Mouse (Mus musculus) testis, adult 2 months (tissue): ENCODE results near the gene Hebp2. TPM values are rescaled to one million over a fixed set of nuclear protein-coding genes. Genes with fewer than 3 reads are reported as not detected.

Source experiments
- H3K27ac ChIP-seq: fragments of 200-500 bp; 2 replicates; pipeline ENCODE4 v1.5.1; 2012; ENCODE audit warnings: low read depth, low read length; ENCODE audit not compliant: control insufficient read depth, insufficient read depth
- H3K27me3 ChIP-seq: fragments of 200-500 bp; 2 replicates; pipeline ENCODE4 v1.6.1; 2012; ENCODE audit warnings: mild to moderate bottlenecking, low read length, moderate library complexity; ENCODE audit not compliant: control insufficient read depth, insufficient read depth
- H3K36me3 ChIP-seq: fragments of 200-500 bp; 2 replicates; pipeline ENCODE4 v1.6.1; 2012; ENCODE audit warnings: mild to moderate bottlenecking, low read length; ENCODE audit not compliant: control insufficient read depth, insufficient read depth
- H3K4me1 ChIP-seq: fragments of 200-500 bp; 2 replicates; pipeline ENCODE4 v1.6.1; 2012; ENCODE audit warnings: low read length; ENCODE audit not compliant: control insufficient read depth, insufficient read depth
- H3K4me3 ChIP-seq: fragments of 200-500 bp; 2 replicates; pipeline ENCODE4 v1.5.1; 2012; ENCODE audit warnings: low read depth, mild to moderate bottlenecking, low read length, moderate library complexity, mixed read lengths; ENCODE audit not compliant: control insufficient read depth
- CTCF ChIP-seq: fragments of 200-500 bp; IDR thresholded peaks from 2 replicates; pipeline ENCODE4 v1.5.1; 2012; ENCODE audit warnings: low read depth, mild to moderate bottlenecking, inconsistent platforms, low read length, moderate library complexity; ENCODE audit not compliant: control insufficient read depth, insufficient read depth, insufficient replicate concordance
- POLR2A ChIP-seq: fragments of 200-500 bp; IDR thresholded peaks from 2 replicates; pipeline ENCODE4 v1.6.1; 2012; ENCODE audit warnings: low read depth, mild to moderate bottlenecking, inconsistent platforms, low read length, moderate library complexity; ENCODE audit not compliant: control insufficient read depth
- polyA plus RNA-seq: library from polyadenylated mRNA; depleted of rRNA; stranded (reverse); fragments of >200 nt; gene quantifications from 2 replicates; pipeline ENCODE4 v1.2.3, GENCODE M21; 2012

Gene Hebp2
- polyA plus RNA-seq, 1 experiment = 2.6 TPM

DNA sequence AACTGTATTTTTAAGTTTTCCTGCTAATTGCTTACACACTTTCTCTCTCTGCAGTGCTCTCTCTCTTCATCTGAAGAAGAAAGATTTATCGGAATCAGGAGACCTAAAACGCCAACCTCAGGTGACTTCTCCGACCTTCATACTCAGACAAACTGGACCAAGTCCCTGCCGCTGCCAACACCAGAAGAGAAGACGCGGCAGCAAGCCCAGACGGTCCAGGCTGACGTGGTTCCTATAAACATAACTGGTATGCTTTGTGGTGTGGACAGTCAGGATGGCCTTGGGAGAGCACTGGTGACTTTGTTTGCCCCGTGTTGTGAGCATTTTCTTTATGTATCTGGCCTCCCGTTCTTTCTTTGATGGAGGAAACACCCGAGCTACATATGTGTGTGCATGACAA is 34.4 kb downstream of the Hebp2 start:
- TF ChIP-seq POLR2A = no peak
- TF ChIP-seq CTCF = no peak
- H3K4me1 ChIP-seq = no peaks in the 10 kb centered on the region; the same call in 1 of the 2 replicates
- peak overlapping the region; percentile 29; the same call in 1 of the 2 replicates for H3K27ac ChIP-seq
- H3K36me3 ChIP-seq = no peaks in the 10 kb centered on the region
- no peak overlapping the region for H3K4me3 ChIP-seq
- no peaks in the 10 kb centered on the region for H3K27me3 ChIP-seq

GRCm38 (mm10) chr10:18510663-18511062 is 35.2 kb downstream of the Hebp2 start:
- no peak for TF ChIP-seq CTCF
- TF ChIP-seq POLR2A = no peak

GRCm38 (mm10) chr10:18508586-18508985 is 37.3 kb downstream of the Hebp2 start:
- Histone ChIP-seq H3K27ac (no peak overlapping the region; the same call in 1 of the 2 replicates), H3K36me3 (no peaks in the 10 kb centered on the region), H3K4me3 (no peak overlapping the region), H3K4me1 (no peaks in the 10 kb centered on the region; the same call in 1 of the 2 replicates), H3K27me3 (no peaks in the 10 kb centered on the region)
- TF ChIP-seq POLR2A (no peak), CTCF (no peak)

More at GRCm38 (mm10) chr10:18510663-18511062, 35.2 kb downstream of the Hebp2 start:
- Histone ChIP-seq H3K4me1 (no peaks in the 10 kb centered on the region; the same call in 1 of the 2 replicates), H3K36me3 (no peaks in the 10 kb centered on the region), H3K4me3 (no peak overlapping the region), H3K27me3 (no peaks in the 10 kb centered on the region), H3K27ac (no peak overlapping the region)

GRCm38 (mm10) chr10:18507869-18508473 is 37.9 kb downstream of the Hebp2 start:
- TF ChIP-seq CTCF (no peak), POLR2A (no peak)
- H3K27ac ChIP-seq = no peak overlapping the region; the same call in 1 of the 2 replicates
- H3K27me3 ChIP-seq = no peaks in the 10 kb centered on the region
- no peaks in the 10 kb centered on the region for H3K36me3 ChIP-seq
- H3K4me1 ChIP-seq = no peaks in the 10 kb centered on the region; the same call in 1 of the 2 replicates
- H3K4me3 ChIP-seq = no peak overlapping the region

DNA sequence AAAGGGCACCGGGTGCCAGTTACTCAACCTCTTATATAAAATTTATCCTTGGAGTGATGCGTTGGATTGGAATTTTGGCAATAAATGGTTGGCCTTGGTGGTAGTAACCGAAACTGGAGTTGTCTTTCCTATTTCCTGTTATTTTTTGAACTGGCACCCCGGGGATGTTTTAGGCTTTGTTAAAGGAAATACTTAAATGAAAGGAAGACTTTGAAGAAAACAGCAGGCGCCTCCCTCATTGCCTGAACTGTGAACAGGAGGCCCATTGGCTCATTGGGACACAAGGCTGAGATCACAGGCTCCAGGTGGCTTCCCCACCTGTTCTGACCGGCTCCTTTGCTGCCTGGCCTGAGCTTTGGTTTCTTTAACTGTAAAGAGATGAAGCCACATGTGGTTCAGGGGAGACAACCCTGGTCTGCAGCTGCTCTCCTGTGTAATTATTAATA is 39.4 kb downstream of the Hebp2 start:
- Histone ChIP-seq H3K4me3 (no peak overlapping the region), H3K27ac (peak overlapping the region; percentile 83)

DNA sequence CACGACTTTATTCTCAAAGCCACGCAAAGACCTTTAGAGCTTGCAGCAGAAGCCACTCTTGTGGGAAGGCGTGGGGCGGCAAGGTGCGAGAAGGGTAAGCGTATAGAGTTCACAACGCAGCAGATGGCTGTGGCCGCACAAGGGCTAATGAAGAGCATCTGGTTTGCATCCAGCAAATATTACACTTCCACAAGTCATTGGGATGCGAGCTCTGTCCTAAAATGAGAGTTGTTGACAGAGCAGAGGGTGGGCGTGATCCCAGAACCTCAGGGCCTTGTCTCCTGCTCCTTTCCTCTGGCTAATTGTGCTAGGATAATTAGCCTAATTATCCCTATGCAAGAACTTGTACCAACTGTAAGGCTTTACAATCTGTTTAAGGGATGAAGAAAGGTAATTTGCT is 40.2 kb downstream of the Hebp2 start:
- H3K27ac ChIP-seq = peak overlapping the region; percentile 17; the same call in 1 of the 2 replicates
- no peaks in the 10 kb centered on the region for H3K36me3 ChIP-seq
- no peak for TF ChIP-seq POLR2A
- TF ChIP-seq CTCF = no peak
- no peak overlapping the region for H3K4me3 ChIP-seq
- H3K4me1 ChIP-seq = no peaks in the 10 kb centered on the region; the same call in 1 of the 2 replicates
- no peaks in the 10 kb centered on the region for H3K27me3 ChIP-seq

More for the DNA sequence above, 39.4 kb downstream of the Hebp2 start:
- no peak for TF ChIP-seq CTCF
- TF ChIP-seq POLR2A = no peak
- no peaks in the 10 kb centered on the region for H3K27me3 ChIP-seq
- H3K36me3 ChIP-seq = no peaks in the 10 kb centered on the region
- H3K4me1 ChIP-seq = no peaks in the 10 kb centered on the region; the same call in 1 of the 2 replicates

GRCm38 (mm10) chr10:18501997-18502396 is 43.9 kb downstream of the Hebp2 start:
- TF ChIP-seq POLR2A (no peak), CTCF (no peak)
- H3K4me3 ChIP-seq = no peak overlapping the region
- H3K27me3 ChIP-seq = no peaks in the 10 kb centered on the region
- H3K27ac ChIP-seq = no peak overlapping the region
- no peaks in the 10 kb centered on the region for H3K36me3 ChIP-seq
- H3K4me1 ChIP-seq = no peaks in the 10 kb centered on the region
